Mouse (Mus musculus): ENCODE measurements around the gene Cog5. TPM values are rescaled to one million over a fixed set of nuclear protein-coding genes. Genes with fewer than 3 reads are reported as not detected.

The Cog5 gene
- polyA plus RNA-seq, 1 experiment from 2014 or later, result 36.0 TPM

GRCm38 (mm10) chr12:31838521-31838920, 183.9 kb downstream of the Cog5 start:
- Histone ChIP-seq H3K4me3 (no peak overlapping the region), H3K9me3 (no peaks in the 10 kb centered on the region), H3K27me3 (replicated peaks) (no peaks in the 10 kb centered on the region), H3K36me3 (no peaks in the 10 kb centered on the region; the same call in 1 of the 2 replicates), H3K4me2 (replicated peaks) (no peak overlapping the region), H3K9ac (no peak overlapping the region), H3K4me1 (no peaks in the 10 kb centered on the region), H3K27ac (no peak overlapping the region)
- no peak for ATAC-seq (ENCODE audit: low FRiP score, low read depth)

- Histone ChIP-seq H3K9me3 (no peaks in the 10 kb centered on the region), H3K27me3 (replicated peaks) (no peaks in the 10 kb centered on the region), H3K9ac (no peak overlapping the region), H3K4me1 (no peaks in the 10 kb centered on the region), H3K36me3 (no peaks in the 10 kb centered on the region; the same call in 1 of the 2 replicates), H3K4me3 (no peak overlapping the region), H3K27ac (no peak overlapping the region), H3K4me2 (replicated peaks) (no peak overlapping the region)
- ATAC-seq (ENCODE audit: low FRiP score, low read depth), result peak; percentile 29; the same call in 1 of the 2 replicates
Observed at GRCm38 (mm10) chr12:31839249-31839648, 184.6 kb downstream of the Cog5 start.

GRCm38 (mm10) chr12:31846077-31846476, 191.4 kb downstream of the Cog5 start:
- no peak overlapping the region for H3K4me3 ChIP-seq
- ATAC-seq (ENCODE audit: low FRiP score, low read depth), result no peak
- 92% methylated on average over 3 of the region's 3 CpGs for WGBS
- no peaks in the 10 kb centered on the region for H3K4me1 ChIP-seq
- no peak overlapping the region for H3K9ac ChIP-seq
- H3K9me3 ChIP-seq, result no peaks in the 10 kb centered on the region
- H3K36me3 ChIP-seq, result no peaks in the 10 kb centered on the region; the same call in 1 of the 2 replicates
- no peak overlapping the region for H3K4me2 ChIP-seq (replicated peaks)
- H3K27ac ChIP-seq, result no peak overlapping the region
- H3K27me3 ChIP-seq (replicated peaks), result no peaks in the 10 kb centered on the region

GRCm38 (mm10) chr12:31848630-31849415, 194.2 kb downstream of the Cog5 start:
- Histone ChIP-seq H3K9me3 (no peaks in the 10 kb centered on the region), H3K36me3 (no peaks in the 10 kb centered on the region), H3K4me2 (replicated peaks) (no peak overlapping the region), H3K27ac (no peak overlapping the region), H3K27me3 (replicated peaks) (no peaks in the 10 kb centered on the region), H3K9ac (no peak overlapping the region), H3K4me1 (no peaks in the 10 kb centered on the region), H3K4me3 (no peak overlapping the region)
- 84% methylated on average over 5 of the region's 5 CpGs for WGBS
- no peak for ATAC-seq (ENCODE audit: low FRiP score, low read depth)

- Histone ChIP-seq H3K4me2 (replicated peaks) (no peak overlapping the region), H3K27ac (no peak overlapping the region), H3K4me3 (no peak overlapping the region), H3K36me3 (no peaks in the 10 kb centered on the region), H3K4me1 (no peaks in the 10 kb centered on the region), H3K9me3 (no peaks in the 10 kb centered on the region), H3K27me3 (replicated peaks) (no peaks in the 10 kb centered on the region), H3K9ac (no peak overlapping the region)
- WGBS, result 98% methylated on average over 2 of the region's 2 CpGs
- ATAC-seq (ENCODE audit: low FRiP score, low read depth), result no peak
Observed at GRCm38 (mm10) chr12:31849601-31850000, 194.9 kb downstream of the Cog5 start.

- H3K4me3 ChIP-seq, result no peak overlapping the region
- no peaks in the 10 kb centered on the region for H3K36me3 ChIP-seq
- H3K27ac ChIP-seq, result no peak overlapping the region
- 77% methylated on average over 3 of the region's 3 CpGs for WGBS
- no peak overlapping the region for H3K4me2 ChIP-seq (replicated peaks)
- H3K27me3 ChIP-seq (replicated peaks), result no peaks in the 10 kb centered on the region
- no peaks in the 10 kb centered on the region for H3K9me3 ChIP-seq
- no peak overlapping the region for H3K9ac ChIP-seq
- H3K4me1 ChIP-seq, result no peaks in the 10 kb centered on the region
- no peak for ATAC-seq (ENCODE audit: low FRiP score, low read depth)
Observed at GRCm38 (mm10) chr12:31854039-31854438, 199.4 kb downstream of the Cog5 start.

- no peak overlapping the region for H3K4me2 ChIP-seq (replicated peaks)
- 88% methylated on average over 2 of the region's 2 CpGs for WGBS
- no peak overlapping the region for H3K4me3 ChIP-seq
Observed at GRCm38 (mm10) chr12:31854817-31855216, 200.1 kb downstream of the Cog5 start.

GRCm38 (mm10) chr12:31857784-31858183, 203.1 kb downstream of the Cog5 start:
- Histone ChIP-seq H3K9ac (no peak overlapping the region), H3K36me3 (no peaks in the 10 kb centered on the region), H3K4me1 (no peaks in the 10 kb centered on the region), H3K27ac (no peak overlapping the region), H3K4me3 (no peak overlapping the region), H3K27me3 (replicated peaks) (no peaks in the 10 kb centered on the region), H3K4me2 (replicated peaks) (no peak overlapping the region), H3K9me3 (no peaks in the 10 kb centered on the region)
- no peak for ATAC-seq (ENCODE audit: low FRiP score, low read depth)
- 85% methylated on average over 7 of the region's 7 CpGs for WGBS

More at GRCm38 (mm10) chr12:31854817-31855216, 200.1 kb downstream of the Cog5 start:
- Histone ChIP-seq H3K4me1 (no peaks in the 10 kb centered on the region), H3K9me3 (no peaks in the 10 kb centered on the region), H3K27ac (no peak overlapping the region), H3K27me3 (replicated peaks) (no peaks in the 10 kb centered on the region), H3K9ac (no peak overlapping the region), H3K36me3 (no peaks in the 10 kb centered on the region)
- no peak for ATAC-seq (ENCODE audit: low FRiP score, low read depth)

GRCm38 (mm10) chr12:31862668-31863538, 208.2 kb downstream of the Cog5 start:
- Histone ChIP-seq H3K36me3 (no peaks in the 10 kb centered on the region), H3K27ac (no peak overlapping the region), H3K4me2 (replicated peaks) (no peak overlapping the region), H3K4me3 (no peak overlapping the region), H3K9me3 (no peaks in the 10 kb centered on the region), H3K9ac (no peak overlapping the region), H3K4me1 (no peaks in the 10 kb centered on the region), H3K27me3 (replicated peaks) (no peaks in the 10 kb centered on the region)
- WGBS, result 93% methylated on average over 16 of the region's 16 CpGs
- ATAC-seq (ENCODE audit: low FRiP score, low read depth), result no peak

- Histone ChIP-seq H3K9ac (no peak overlapping the region), H3K4me2 (replicated peaks) (no peak overlapping the region), H3K27me3 (replicated peaks) (no peaks in the 10 kb centered on the region), H3K4me3 (no peak overlapping the region), H3K27ac (no peak overlapping the region), H3K4me1 (no peaks in the 10 kb centered on the region), H3K36me3 (no peaks in the 10 kb centered on the region), H3K9me3 (no peaks in the 10 kb centered on the region)
- WGBS, result 91% methylated on average over 4 of the region's 4 CpGs
- no peak for ATAC-seq (ENCODE audit: low FRiP score, low read depth)
Observed at GRCm38 (mm10) chr12:31876775-31877174, 222.1 kb downstream of the Cog5 start.

- no peak for ATAC-seq (ENCODE audit: low FRiP score, low read depth)
- no peaks in the 10 kb centered on the region for H3K27me3 ChIP-seq (replicated peaks)
- H3K4me2 ChIP-seq (replicated peaks), result no peak overlapping the region
- no peak overlapping the region for H3K4me3 ChIP-seq
- H3K27ac ChIP-seq, result no peak overlapping the region
- H3K36me3 ChIP-seq, result peaks cover 5% of the 10 kb centered on the region
- WGBS, result 68% methylated on average over 1 of the region's 1 CpGs
- H3K4me1 ChIP-seq, result no peaks in the 10 kb centered on the region
- no peak overlapping the region for H3K9ac ChIP-seq
- no peaks in the 10 kb centered on the region for H3K9me3 ChIP-seq
Observed at GRCm38 (mm10) chr12:31882736-31883135, 228.1 kb downstream of the Cog5 start.

- Histone ChIP-seq H3K36me3 (peaks cover 5% of the 10 kb centered on the region), H3K9ac (no peak overlapping the region), H3K27me3 (replicated peaks) (no peaks in the 10 kb centered on the region), H3K4me1 (no peaks in the 10 kb centered on the region), H3K27ac (no peak overlapping the region), H3K4me3 (no peak overlapping the region), H3K9me3 (no peaks in the 10 kb centered on the region), H3K4me2 (replicated peaks) (no peak overlapping the region)
- no peak for ATAC-seq (ENCODE audit: low FRiP score, low read depth)
- 91% methylated on average over 4 of the region's 4 CpGs for WGBS
Observed at GRCm38 (mm10) chr12:31884365-31884764, 229.7 kb downstream of the Cog5 start.
